Mouse (Mus musculus) kidney, embryonic 14.5 days (tissue): ENCODE measurements around the gene Cbr3. TPM values are rescaled to one million over a fixed set of nuclear protein-coding genes. Genes with fewer than 3 reads are reported as not detected.
A peak's percentile ranks its signal among the peaks of the same experiment; 100 is the strongest.
"Not testable (repeated sequence)": the region's sequence is repeated elsewhere in the genome, so short reads cannot be mapped to it uniquely, and the experiment has no call there.

Source experiments
- ATAC-seq: fragments of 200-750 bp; cut with Nextera tagmentation; 2 replicates; pipeline ENCODE4 v1.8.0; 2017; ENCODE audit warnings: moderate number of reproducible peaks, mild to moderate bottlenecking, moderate TSS enrichment, moderate library complexity; ENCODE audit not compliant: low FRiP score, low TSS enrichment
- H3K27ac ChIP-seq: fragments of 300-500 bp; sonication (generic); 2 replicates; pipeline ENCODE4 v1.5.1; 2014; ENCODE audit warnings: low read depth, mild to moderate bottlenecking, low read length, moderate library complexity, mixed read lengths
- H3K27me3 ChIP-seq: fragments of 300-500 bp; sonication (generic); 2 replicates; pipeline ENCODE4 v1.6.1; 2014; ENCODE audit warnings: mild to moderate bottlenecking, low read length; ENCODE audit not compliant: control insufficient read depth, insufficient read depth
- H3K36me3 ChIP-seq: fragments of 300-500 bp; sonication (generic); 2 replicates; pipeline ENCODE4 v1.6.1; 2014; ENCODE audit warnings: low read length, mixed read lengths; ENCODE audit not compliant: control insufficient read depth, insufficient read depth
- H3K4me1 ChIP-seq: fragments of 300-500 bp; sonication (generic); 2 replicates; pipeline ENCODE4 v1.6.1; 2014; ENCODE audit warnings: low read length, mixed read lengths; ENCODE audit not compliant: control insufficient read depth, insufficient read depth
- H3K4me2 ChIP-seq: fragments of 300-500 bp; sonication (generic); replicated peaks from 2 replicates; pipeline ENCODE4 v1.6.1; 2014; ENCODE audit warnings: low read depth, mild to moderate bottlenecking, low read length
- H3K4me3 ChIP-seq: fragments of 300-500 bp; sonication (generic); 2 replicates; pipeline ENCODE4 v1.5.1; 2014; ENCODE audit warnings: mild to moderate bottlenecking, low read length
- H3K9ac ChIP-seq: fragments of 300-500 bp; sonication (generic); 2 replicates; pipeline ENCODE4 v1.6.1; 2014; ENCODE audit warnings: low read depth, mild to moderate bottlenecking, low read length, moderate library complexity
- H3K9me3 ChIP-seq: fragments of 300-500 bp; sonication (generic); 2 replicates; pipeline ENCODE4 v1.6.1; 2016; ENCODE audit warnings: low read length; ENCODE audit not compliant: control insufficient read depth
- WGBS: fragments of 180-500 bp; shearing (Covaris S2); extraction: QIAGEN DNeasy Blood & Tissue Kit; methylation state at CpG from one replicate; pipeline ENCODE4 v1.1.7; 2014; 5-methylcytosine and 5-hydroxymethylcytosine counted together
- polyA plus RNA-seq: library from polyadenylated mRNA; unstranded; fragments of >200 nt; fragmentation: Nextera tagmentation; extraction: Ambion mirVana; gene quantifications from 2 replicates; pipeline ENCODE4 v1.2.1, GENCODE M21; 2014

Cbr3 gene
- polyA plus RNA-seq, 1 experiment from 2014 or later, result 4.1 TPM

- H3K9me3 ChIP-seq, result no peaks in the 10 kb centered on the region
- peaks cover 24% of the 10 kb centered on the region for H3K27me3 ChIP-seq
- WGBS, result 74% methylated on average over 9 of the region's 9 CpGs
- no peak overlapping the region for H3K4me3 ChIP-seq
- ATAC-seq, result no peak
- no peak overlapping the region for H3K4me2 ChIP-seq
- no peak overlapping the region for H3K9ac ChIP-seq
- no peaks in the 10 kb centered on the region for H3K36me3 ChIP-seq
- H3K4me1 ChIP-seq, result peaks cover 8% of the 10 kb centered on the region; the same call in 1 of the 2 replicates
- no peak overlapping the region for H3K27ac ChIP-seq
These were observed 3.9 kb upstream of the Cbr3 start for GRCm38 (mm10) chr16:93679165-93679564.

GRCm38 (mm10) chr16:93682156-93682688 lies 793 bp upstream of the Cbr3 start:
- no peak for ATAC-seq
- no peaks in the 10 kb centered on the region for H3K9me3 ChIP-seq
- H3K9ac ChIP-seq, result no peak overlapping the region
- peaks cover 8% of the 10 kb centered on the region; the same call in 1 of the 2 replicates for H3K4me1 ChIP-seq
- peaks cover 29% of the 10 kb centered on the region for H3K27me3 ChIP-seq
- H3K4me2 ChIP-seq, result peak overlapping the region; percentile 93
- 20% methylated on average over 13 of the region's 13 CpGs for WGBS
- no peak overlapping the region for H3K27ac ChIP-seq
- no peaks in the 10 kb centered on the region for H3K36me3 ChIP-seq
- peak overlapping the region; percentile 41 for H3K4me3 ChIP-seq

GRCm38 (mm10) chr16:93683508-93684236 lies 657 bp downstream of the Cbr3 start:
- peak; percentile 37 for ATAC-seq
- H3K36me3 ChIP-seq, result no peaks in the 10 kb centered on the region
- peak overlapping the region; percentile 93 for H3K4me2 ChIP-seq
- H3K4me1 ChIP-seq, result peaks cover 8% of the 10 kb centered on the region; the same call in 1 of the 2 replicates
- H3K27me3 ChIP-seq, result peaks cover 29% of the 10 kb centered on the region
- peak overlapping the region; percentile 50 for H3K9ac ChIP-seq
- peak overlapping the region; percentile 41 for H3K4me3 ChIP-seq
- 1% methylated on average over 51 of the region's 53 CpGs for WGBS
- H3K27ac ChIP-seq, result no peak overlapping the region
- no peaks in the 10 kb centered on the region for H3K9me3 ChIP-seq

- Histone ChIP-seq H3K9me3 (no peaks in the 10 kb centered on the region), H3K4me2 (peak overlapping the region; percentile 93; the same call in 1 of the 2 replicates), H3K9ac (no peak overlapping the region; the same call in 1 of the 2 replicates), H3K4me1 (peaks cover 8% of the 10 kb centered on the region; the same call in 1 of the 2 replicates), H3K36me3 (no peaks in the 10 kb centered on the region), H3K27me3 (peaks cover 29% of the 10 kb centered on the region), H3K27ac (no peak overlapping the region), H3K4me3 (peak overlapping the region; percentile 41; the same call in 1 of the 2 replicates)
- 36% methylated on average over 7 of the region's 7 CpGs for WGBS
- ATAC-seq, result no peak
These were observed 1.4 kb downstream of the Cbr3 start for GRCm38 (mm10) chr16:93684441-93684840.

- ATAC-seq, H3K4me2 ChIP-seq, H3K27ac ChIP-seq, H3K4me1 ChIP-seq, H3K36me3 ChIP-seq, H3K4me3 ChIP-seq, H3K9me3 ChIP-seq, H3K9ac ChIP-seq: not testable (repeated sequence)
- WGBS, result 94% methylated on average over 3 of the region's 3 CpGs
- H3K27me3 ChIP-seq, result peaks cover 29% of the 10 kb centered on the region
These were observed 2.8 kb downstream of the Cbr3 start for GRCm38 (mm10) chr16:93685783-93686182.

GRCm38 (mm10) chr16:93686421-93686820 lies 3.4 kb downstream of the Cbr3 start:
- Histone ChIP-seq H3K4me2 (no peak overlapping the region), H3K9ac (no peak overlapping the region), H3K4me1 (peaks cover 8% of the 10 kb centered on the region; the same call in 1 of the 2 replicates), H3K4me3 (no peak overlapping the region), H3K36me3 (no peaks in the 10 kb centered on the region), H3K27ac (no peak overlapping the region), H3K27me3 (peaks cover 29% of the 10 kb centered on the region), H3K9me3 (no peaks in the 10 kb centered on the region)
- no peak for ATAC-seq
- 68% methylated on average over 5 of the region's 7 CpGs for WGBS

- Histone ChIP-seq H3K9me3 (no peaks in the 10 kb centered on the region), H3K4me2 (no peak overlapping the region), H3K36me3 (no peaks in the 10 kb centered on the region), H3K27me3 (peaks cover 25% of the 10 kb centered on the region), H3K4me1 (peaks cover 8% of the 10 kb centered on the region; the same call in 1 of the 2 replicates), H3K4me3 (no peak overlapping the region), H3K9ac (no peak overlapping the region), H3K27ac (no peak overlapping the region)
- no peak for ATAC-seq
- 22% methylated on average over 5 of the region's 5 CpGs for WGBS
These were observed 3.9 kb downstream of the Cbr3 start for GRCm38 (mm10) chr16:93686945-93687344.

GRCm38 (mm10) chr16:93691206-93691841 lies 8.3 kb downstream of the Cbr3 start:
- H3K27ac ChIP-seq, result no peak overlapping the region
- no peaks in the 10 kb centered on the region for H3K27me3 ChIP-seq
- 67% methylated on average over 6 of the region's 6 CpGs for WGBS
- H3K4me1 ChIP-seq, result no peaks in the 10 kb centered on the region
- no peak overlapping the region for H3K9ac ChIP-seq
- no peaks in the 10 kb centered on the region for H3K36me3 ChIP-seq
- ATAC-seq, result no peak
- no peaks in the 10 kb centered on the region for H3K9me3 ChIP-seq
- H3K4me3 ChIP-seq, result no peak overlapping the region
- H3K4me2 ChIP-seq, result no peak overlapping the region

- ATAC-seq, result no peak
- no peaks in the 10 kb centered on the region for H3K36me3 ChIP-seq
- H3K27ac ChIP-seq, result no peak overlapping the region
- H3K27me3 ChIP-seq, result no peaks in the 10 kb centered on the region
- no peak overlapping the region for H3K4me3 ChIP-seq
- H3K9ac ChIP-seq, result no peak overlapping the region
- no peak overlapping the region for H3K4me2 ChIP-seq
- H3K4me1 ChIP-seq, result no peaks in the 10 kb centered on the region
- WGBS, result 68% methylated on average over 2 of the region's 2 CpGs
- no peaks in the 10 kb centered on the region for H3K9me3 ChIP-seq
These were observed 9.7 kb downstream of the Cbr3 start for GRCm38 (mm10) chr16:93692744-93693143.
